Mouse (Mus musculus): ENCODE measurements around the gene Eif2ak3.

GRCm38 (mm10) chr6:70953274-70953673 is 109.0 kb downstream of the Eif2ak3 start:
- TF ChIP-seq CTCF (IDR thresholded peaks at IDR 0.05; ENCODE audit: low read depth) (no peak), EP300 (IDR thresholded peaks at IDR 0.05; ENCODE audit: low read depth) (no peak)
